Mouse (Mus musculus) olfactory bulb, adult 2 months (tissue): Measurements from ENCODE around the gene Cnbp. TPM values are rescaled to one million over a fixed set of nuclear protein-coding genes. Genes with fewer than 3 reads are reported as not detected.

ENCODE experiments used
- H3K27ac ChIP-seq: fragments of 200-500 bp; 2 replicates; pipeline ENCODE4 v1.5.1; 2012; ENCODE audit warnings: low read depth, low read length; ENCODE audit not compliant: insufficient read depth
- H3K4me1 ChIP-seq: fragments of 200-500 bp; 2 replicates; pipeline ENCODE4 v1.6.1; 2012; ENCODE audit warnings: low read length; ENCODE audit not compliant: control insufficient read depth, insufficient read depth
- H3K4me3 ChIP-seq: fragments of 200-500 bp; 2 replicates; pipeline ENCODE4 v1.5.1; 2012; ENCODE audit warnings: mild to moderate bottlenecking, low read depth, low read length, moderate library complexity; ENCODE audit not compliant: insufficient read depth
- CTCF ChIP-seq: fragments of 200-500 bp; IDR thresholded peaks from 2 replicates; pipeline ENCODE4 v1.5.1; 2012; ENCODE audit warnings: low read depth, mild to moderate bottlenecking, low read length, moderate library complexity; ENCODE audit not compliant: insufficient read depth
- POLR2A ChIP-seq: fragments of 200-500 bp; IDR thresholded peaks from 2 replicates; pipeline ENCODE4 v1.6.1; 2012; ENCODE audit warnings: mild to moderate bottlenecking, low read depth, low read length, moderate library complexity; ENCODE audit not compliant: insufficient read depth
- WGBS: fragments of 180-500 bp; shearing (Covaris S2); methylation state at CpG from one replicate; pipeline ENCODE4 v1.1.7; 2018; 5-methylcytosine and 5-hydroxymethylcytosine counted together
- polyA plus RNA-seq: library from polyadenylated mRNA; stranded (reverse); fragments of >200 nt; gene quantifications from 2 replicates; pipeline ENCODE4 v1.2.4, GENCODE M21; 2012; ENCODE audit warnings: low replicate concordance; ENCODE audit not compliant: missing spikeins, insufficient read depth, insufficient read length

Gene Cnbp
- polyA plus RNA-seq, 1 experiment, result 294 TPM

DNA sequence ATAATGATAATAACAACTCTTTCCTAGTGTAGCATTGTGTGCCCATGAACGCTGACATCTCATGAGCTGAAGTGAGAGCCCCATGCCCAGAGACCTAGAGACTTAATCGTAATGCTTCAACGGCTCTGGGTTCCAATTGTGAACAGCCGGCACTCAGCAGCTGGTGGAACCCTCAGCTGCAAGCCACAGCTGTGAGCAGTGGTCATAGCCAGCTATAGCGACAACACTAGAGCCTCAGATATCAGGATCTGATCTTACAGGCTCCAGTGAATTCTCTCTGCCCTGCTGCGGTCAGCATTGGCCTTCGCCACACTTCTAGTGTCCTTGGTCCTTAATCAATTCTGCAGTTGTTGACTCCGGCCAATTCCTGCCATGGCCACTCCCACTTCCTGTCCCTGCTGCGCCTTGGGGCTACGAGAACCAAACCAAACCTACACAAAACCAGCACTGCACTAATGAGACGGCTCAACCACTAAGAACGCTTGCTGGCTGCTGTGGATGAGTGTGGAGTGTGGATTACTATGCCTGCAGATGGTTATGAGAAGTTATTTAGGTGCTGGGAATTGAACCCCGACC lies 25.2 kb upstream of the Cnbp start:
- Histone ChIP-seq H3K27ac (no peak overlapping the region), H3K4me3 (no peak overlapping the region), H3K4me1 (peaks cover 6% of the 10 kb centered on the region; the same call in 1 of the 2 replicates)
- no peak for TF ChIP-seq POLR2A
- 77% methylated on average over 13 of the region's 13 CpGs for WGBS

- no peak for TF ChIP-seq POLR2A
- TF ChIP-seq CTCF, result no peak
- 94% methylated on average over 7 of the region's 7 CpGs for WGBS
- peaks cover 4% of the 10 kb centered on the region; the same call in 1 of the 2 replicates for H3K4me1 ChIP-seq
These were observed 24.7 kb upstream of the Cnbp start for GRCm38 (mm10) chr6:87875562-87875961.

DNA sequence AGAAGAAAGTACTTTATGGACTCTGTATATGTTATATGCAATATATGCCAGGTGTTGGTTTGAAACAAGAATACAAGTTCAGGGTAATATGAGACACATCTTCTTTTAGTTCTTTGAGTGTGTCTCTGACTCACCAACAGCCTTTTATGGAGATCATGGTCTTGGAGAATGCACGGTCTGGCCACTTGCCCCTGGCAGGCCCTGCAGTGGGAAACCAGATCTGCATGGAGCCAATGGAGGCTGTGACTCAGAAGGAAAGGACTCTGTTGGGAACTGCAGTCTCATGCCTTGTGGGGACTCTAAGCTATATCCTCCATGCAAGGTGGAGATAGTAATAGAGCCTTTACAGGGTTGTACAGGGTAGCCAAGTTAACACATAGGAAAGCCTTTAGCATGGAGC lies 24.2 kb upstream of the Cnbp start:
- Histone ChIP-seq H3K27ac (no peak overlapping the region), H3K4me1 (0 out of 2 replicates have a peak, but pooled peaks cover under 1% of the 10 kb centered on the region), H3K4me3 (no peak overlapping the region)
- WGBS, result 55% methylated on average over 1 of the region's 1 CpGs
- TF ChIP-seq POLR2A (no peak), CTCF (no peak)

More at GRCm38 (mm10) chr6:87875562-87875961, 24.7 kb upstream of the Cnbp start:
- Histone ChIP-seq H3K4me3 (no peak overlapping the region), H3K27ac (no peak overlapping the region)

DNA sequence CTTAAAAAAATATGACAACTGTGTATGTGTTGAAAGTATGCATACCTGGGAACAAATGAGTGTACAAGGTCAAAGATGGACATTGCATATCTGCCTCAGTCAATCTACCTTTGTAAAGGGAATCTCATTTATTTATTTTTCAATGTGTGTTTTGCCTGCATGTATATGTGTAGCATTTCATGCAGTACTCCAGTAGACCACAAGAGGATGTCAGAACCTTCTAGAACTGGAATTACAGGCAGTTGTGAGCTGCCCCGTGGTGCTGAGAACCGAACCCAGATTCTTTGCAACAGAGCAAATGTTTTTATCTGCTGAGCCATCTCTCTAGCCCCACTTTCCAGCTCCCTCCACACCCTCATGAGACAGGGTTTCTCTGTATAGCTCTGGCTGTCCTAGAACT lies 23.1 kb upstream of the Cnbp start:
- TF ChIP-seq POLR2A (no peak), CTCF (no peak)
- WGBS, result 91% methylated on average over 2 of the region's 2 CpGs
- Histone ChIP-seq H3K4me1 (peaks cover 2% of the 10 kb centered on the region), H3K27ac (no peak overlapping the region), H3K4me3 (no peak overlapping the region)

DNA sequence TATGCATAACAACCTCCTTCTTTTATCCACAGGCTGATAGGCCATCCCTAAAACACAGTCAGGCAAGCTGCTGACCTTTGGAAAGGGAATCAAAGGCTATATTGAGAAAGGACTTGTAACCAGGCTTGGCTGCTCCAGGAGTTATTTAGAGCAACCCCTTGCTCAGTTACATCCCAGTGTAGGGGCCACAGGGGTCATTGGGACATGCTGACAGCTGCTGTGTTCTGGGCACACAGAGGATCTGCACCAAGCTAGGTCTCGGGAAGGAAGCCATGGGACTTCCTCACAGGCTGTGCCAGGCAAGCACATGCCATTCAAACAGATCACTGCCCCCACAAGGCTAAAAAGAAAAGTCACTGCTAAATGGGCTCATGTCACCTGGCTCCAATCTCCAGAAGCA lies 22.2 kb upstream of the Cnbp start:
- WGBS, result 57% methylated on average over 1 of the region's 1 CpGs
- H3K4me3 ChIP-seq, result no peak overlapping the region
- no peak for TF ChIP-seq CTCF
- no peak for TF ChIP-seq POLR2A
- H3K4me1 ChIP-seq, result peaks cover 5% of the 10 kb centered on the region
- H3K27ac ChIP-seq, result no peak overlapping the region

DNA sequence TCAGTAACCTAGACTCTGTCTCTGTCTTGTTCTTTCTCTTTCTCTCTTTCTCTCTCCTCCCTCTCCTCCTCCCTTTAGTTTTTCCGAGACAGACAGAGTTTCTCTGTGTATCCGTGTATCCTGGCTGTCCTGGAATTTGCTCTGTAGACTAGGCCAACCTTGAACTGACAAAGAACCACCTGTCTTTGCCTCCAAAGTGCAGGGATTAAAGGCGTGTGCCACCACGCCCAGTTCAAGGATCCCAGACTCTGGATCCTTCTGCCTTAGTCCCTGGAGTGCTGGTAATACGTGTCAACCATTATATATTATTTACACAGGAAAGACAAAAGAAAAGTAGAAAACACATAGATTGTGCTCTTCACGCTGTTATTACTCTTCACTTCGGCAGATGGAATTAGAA lies 20.3 kb upstream of the Cnbp start:
- WGBS, result 86% methylated on average over 7 of the region's 7 CpGs
- TF ChIP-seq CTCF (no peak), POLR2A (no peak)
- H3K27ac ChIP-seq, result no peak overlapping the region
- H3K4me3 ChIP-seq, result no peak overlapping the region
- peaks cover 5% of the 10 kb centered on the region for H3K4me1 ChIP-seq

DNA sequence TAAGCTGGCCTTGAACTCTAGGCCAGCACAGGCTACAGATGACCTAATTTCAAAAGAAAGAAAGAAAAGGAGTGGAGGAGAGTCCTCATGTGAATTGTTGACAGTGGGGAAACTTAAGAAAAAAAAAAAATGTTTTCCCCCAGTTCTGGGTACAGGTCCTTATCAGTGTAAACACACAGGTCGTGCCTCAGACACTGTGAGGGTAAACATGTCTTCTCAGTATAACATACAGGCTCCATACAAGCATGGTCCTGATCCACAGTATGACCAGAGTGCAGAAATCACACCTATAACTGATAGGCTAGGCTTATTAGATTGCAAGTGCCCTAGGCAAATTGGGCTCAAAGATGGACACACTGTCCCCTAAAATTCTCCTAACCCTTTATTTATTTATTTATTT lies 19.5 kb upstream of the Cnbp start:
- H3K27ac ChIP-seq, result no peak overlapping the region
- H3K4me1 ChIP-seq, result peaks cover 5% of the 10 kb centered on the region
- no peak overlapping the region for H3K4me3 ChIP-seq
- TF ChIP-seq CTCF (no peak), POLR2A (no peak)
- 80% methylated on average over 1 of the region's 1 CpGs for WGBS

- H3K4me3 ChIP-seq, result no peak overlapping the region
- TF ChIP-seq CTCF (no peak), POLR2A (no peak)
- WGBS, result 65% methylated on average over 9 of the region's 9 CpGs
- peaks cover 5% of the 10 kb centered on the region for H3K4me1 ChIP-seq
- H3K27ac ChIP-seq, result no peak overlapping the region
These were observed 18.1 kb upstream of the Cnbp start for GRCm38 (mm10) chr6:87868871-87869506.

DNA sequence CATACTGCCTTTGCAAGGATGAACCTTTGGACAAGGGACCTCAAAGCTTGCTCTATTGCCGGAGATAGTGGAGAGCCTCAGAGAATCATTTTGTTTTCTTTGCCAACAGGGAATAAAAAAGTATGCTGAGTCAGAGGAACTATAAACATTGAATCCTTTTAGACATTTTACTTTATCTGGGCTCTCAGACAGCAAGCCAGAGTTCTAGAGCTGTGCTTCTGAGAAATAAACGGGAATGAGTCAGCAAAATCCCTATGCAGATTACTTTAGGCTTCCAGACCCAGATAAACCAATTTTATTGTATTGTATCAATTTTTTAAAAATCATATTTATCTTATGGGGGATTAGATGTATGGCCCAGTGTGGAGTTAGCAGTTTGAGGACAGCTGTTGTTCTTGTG lies 16.4 kb upstream of the Cnbp start:
- WGBS, result 54% methylated on average over 2 of the region's 2 CpGs
- Histone ChIP-seq H3K27ac (no peak overlapping the region), H3K4me1 (peaks cover 5% of the 10 kb centered on the region), H3K4me3 (no peak overlapping the region)
- TF ChIP-seq POLR2A (no peak), CTCF (no peak)

DNA sequence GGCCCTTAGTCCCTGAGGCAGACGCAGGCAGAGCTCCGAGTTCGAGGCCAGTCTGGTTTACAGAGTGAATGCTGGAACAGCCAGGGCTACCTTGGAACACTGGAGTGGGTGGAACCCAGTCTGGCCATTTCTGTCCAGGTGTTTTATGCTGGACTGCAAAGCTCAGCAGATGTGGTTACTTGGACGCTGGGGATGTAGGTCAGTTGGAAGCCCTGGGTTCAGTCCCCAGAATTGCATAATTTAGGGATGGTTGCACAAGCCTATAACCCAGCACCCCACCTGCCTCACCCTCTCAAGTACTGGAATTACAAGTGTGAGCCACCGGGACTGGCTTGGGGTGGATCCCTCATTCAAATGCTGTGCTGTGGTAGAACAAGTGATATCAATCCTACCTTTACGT lies 15.3 kb upstream of the Cnbp start:
- 89% methylated on average over 6 of the region's 6 CpGs for WGBS
- no peak for TF ChIP-seq CTCF
- no peak for TF ChIP-seq POLR2A
- no peak overlapping the region for H3K27ac ChIP-seq
- H3K4me3 ChIP-seq, result no peak overlapping the region
- peaks cover 5% of the 10 kb centered on the region for H3K4me1 ChIP-seq
